Mouse (Mus musculus) E14TG2a.4 (cell line): Measurements from ENCODE around the gene Notch2.

Experiments
- CTCF ChIP-seq: conservative IDR thresholded peaks from 2 replicates; pipeline ENCODE4 v1.5.1; 2014; ENCODE audit warnings: low read length
- POU5F1 ChIP-seq: IDR thresholded peaks from 2 replicates; pipeline ENCODE4 v1.6.1; 2014; ENCODE audit warnings: low read length, borderline replicate concordance

DNA sequence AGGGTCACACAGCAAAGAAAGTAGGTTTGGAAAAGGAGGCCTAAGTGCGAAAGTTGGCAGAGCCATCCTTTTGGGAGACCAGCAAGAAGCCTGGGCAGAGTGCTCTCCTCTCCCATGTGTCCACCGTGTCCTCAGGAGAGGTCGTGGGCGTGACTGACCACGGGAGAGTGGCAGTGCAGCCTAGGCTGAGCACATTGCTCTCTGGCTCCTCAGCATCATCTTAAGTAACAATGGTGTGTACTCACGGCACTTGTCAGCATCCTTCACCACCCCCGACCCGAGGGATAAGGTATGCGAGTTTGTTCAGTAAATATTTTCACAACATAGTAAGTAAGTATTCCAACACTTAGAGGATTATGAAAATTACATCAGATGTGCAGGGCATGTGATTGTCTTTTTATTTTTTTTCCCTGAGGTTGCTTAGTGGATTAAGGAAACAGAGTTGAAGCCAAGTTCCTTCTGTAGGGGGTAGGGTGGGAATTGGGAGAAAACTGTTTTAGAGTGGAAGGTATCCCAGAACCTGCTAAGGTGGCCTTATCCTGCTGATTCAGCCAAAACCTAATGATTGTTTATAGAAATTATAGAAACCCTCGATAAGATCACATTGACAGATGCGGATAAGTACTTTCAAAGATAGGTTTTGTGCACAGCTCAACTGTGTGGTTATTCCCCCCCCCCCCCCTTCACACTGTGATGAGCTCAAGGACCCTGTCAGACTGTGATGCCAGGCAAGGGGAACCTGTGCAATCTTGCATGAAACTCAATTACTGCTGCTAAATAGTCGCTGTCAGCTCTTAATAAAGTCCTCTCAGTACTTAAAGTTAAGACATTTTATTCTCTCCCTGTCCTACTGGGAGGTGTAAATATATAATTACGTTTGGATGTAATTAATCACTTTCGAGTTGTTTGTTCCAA, 37.4 kb downstream of the Notch2 start:
- TF ChIP-seq CTCF (no peak), POU5F1 (no peak)
